Mouse (Mus musculus): ENCODE data around the gene Gm9945.

The Gm9945 gene

DNA sequence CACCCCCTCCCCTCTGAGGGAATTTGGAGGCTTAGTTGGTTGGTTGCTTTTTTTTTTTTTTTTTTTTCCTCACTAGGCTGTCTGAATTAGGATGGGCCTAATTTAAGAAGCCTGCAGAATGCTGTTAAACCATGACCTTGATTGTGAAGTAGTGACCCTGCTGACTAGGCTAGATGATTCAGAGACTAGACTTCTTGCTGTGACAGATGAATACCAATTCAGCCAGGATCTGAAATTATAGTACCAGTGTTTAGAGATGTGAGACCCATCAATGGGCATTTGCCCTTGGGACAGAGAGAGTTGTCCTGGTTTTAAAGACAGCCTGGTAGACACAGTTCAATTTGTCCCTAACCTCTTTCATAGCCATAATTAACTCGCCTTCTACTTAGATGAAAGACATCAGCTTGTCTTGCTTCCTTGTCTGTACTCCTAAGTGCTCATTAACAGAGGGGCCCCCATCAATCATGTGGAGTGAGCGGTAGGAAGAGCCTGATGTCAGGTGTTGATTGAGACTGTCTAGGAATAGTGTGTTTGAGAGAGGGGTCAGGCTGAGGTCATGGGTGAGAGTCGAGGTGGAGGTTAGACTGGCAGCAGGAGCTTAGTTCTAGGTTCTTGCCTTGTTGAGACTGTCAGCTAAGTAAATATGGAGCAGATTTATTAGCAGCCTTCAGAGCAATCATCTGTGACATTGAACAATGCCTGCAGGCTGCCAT lies 13.4 kb downstream of the Gm9945 start:
- no peak for DNase-seq (ENCODE audit: low spot score)

DNA sequence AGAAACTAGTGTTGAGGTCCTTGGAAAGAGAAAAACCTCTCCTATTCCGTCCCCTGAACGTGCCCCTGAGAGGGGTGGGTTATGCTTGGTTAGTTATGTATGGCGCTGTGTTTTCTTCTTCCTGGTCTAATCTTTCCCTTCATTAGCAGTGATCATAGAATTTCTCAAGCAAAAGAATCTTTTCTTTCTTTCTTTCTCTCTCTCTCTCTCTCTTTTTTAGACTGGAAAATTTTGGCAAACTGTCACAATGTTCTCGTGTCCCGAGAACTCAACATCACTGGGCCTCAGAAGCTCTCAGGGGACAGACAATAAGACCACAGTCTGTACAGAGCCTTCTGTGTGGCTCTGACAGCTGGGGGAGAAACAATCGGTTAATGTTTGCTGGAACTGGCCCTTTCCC lies 15.5 kb downstream of the Gm9945 start:
- no peak for DNase-seq (ENCODE audit: low spot score)

DNA sequence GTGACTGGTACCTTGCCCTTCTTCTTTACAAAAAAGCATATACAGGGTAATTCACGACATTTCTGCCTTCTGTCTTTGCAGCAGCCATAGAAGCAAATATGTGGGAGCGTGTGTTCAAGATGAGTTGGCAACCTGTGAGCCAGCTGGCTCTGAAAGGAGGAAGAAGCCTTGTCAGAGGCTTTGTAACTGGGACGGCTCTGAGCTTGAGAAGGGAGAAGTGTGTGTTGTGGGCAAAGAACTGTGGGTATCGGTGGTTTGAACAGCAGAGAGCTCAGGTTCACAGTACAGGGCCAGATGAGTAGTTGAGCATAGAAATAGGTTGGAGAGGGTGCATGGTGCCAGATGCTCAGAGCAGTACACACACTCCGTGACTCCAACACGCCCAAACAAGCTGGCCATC lies 17.0 kb downstream of the Gm9945 start:
- no peak for DNase-seq (ENCODE audit: low spot score)

DNA sequence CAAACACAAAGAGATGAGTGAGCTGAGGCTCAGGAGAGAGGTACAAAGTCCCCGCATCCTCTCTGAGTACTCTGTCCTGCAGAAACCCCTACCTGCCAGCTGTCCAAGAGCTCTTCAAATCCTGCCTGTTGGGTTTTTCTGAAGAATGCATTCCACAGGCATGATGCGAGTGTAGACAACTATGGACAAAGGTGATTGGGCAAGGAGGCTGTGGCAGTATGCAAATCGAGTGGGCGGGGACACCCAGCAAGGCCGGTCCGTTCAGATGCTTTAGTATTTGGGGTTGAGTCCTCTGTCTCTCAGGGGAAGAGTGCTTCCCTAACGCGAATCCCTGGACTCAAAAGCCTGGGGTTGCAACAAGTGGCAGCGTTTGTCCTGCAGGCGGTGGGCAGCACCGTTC lies 20.6 kb downstream of the Gm9945 start:
- no peak for DNase-seq (ENCODE audit: low spot score)

DNA sequence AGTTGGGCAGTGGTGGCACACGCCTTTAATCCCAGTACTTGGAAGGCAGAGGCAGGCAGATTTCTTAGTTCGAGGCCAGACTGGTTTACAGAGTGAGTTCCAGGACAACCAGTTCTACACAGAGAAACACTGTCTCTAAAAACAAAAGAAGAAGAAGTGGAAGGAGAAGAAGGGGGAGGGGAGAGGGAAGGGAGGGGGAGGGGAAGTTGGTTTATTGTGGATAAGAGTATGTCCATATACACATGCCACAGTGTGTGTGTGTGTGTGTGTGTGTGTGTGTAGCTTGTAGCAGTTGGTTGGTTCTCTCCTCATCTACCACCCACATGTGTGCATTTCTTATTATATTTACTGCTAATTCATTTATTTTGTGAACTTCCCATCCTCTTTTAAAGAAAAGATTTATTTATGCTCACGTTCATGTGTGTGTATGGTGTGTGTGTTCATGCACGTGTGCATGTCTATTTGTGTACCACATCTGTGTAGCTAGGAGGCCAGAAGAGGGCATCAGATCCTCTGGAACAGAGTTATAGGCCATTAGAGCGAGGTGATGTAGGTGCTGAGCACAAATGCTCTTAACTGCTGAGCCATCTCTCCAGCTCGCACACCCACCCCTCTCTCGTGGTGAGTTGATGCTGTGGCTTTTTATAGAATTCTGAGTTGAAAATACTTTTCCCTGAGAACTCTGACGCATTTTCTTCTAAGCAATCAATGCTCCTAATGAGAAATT lies 22.2 kb downstream of the Gm9945 start:
- DNase-seq (ENCODE audit: low spot score): no peak

DNA sequence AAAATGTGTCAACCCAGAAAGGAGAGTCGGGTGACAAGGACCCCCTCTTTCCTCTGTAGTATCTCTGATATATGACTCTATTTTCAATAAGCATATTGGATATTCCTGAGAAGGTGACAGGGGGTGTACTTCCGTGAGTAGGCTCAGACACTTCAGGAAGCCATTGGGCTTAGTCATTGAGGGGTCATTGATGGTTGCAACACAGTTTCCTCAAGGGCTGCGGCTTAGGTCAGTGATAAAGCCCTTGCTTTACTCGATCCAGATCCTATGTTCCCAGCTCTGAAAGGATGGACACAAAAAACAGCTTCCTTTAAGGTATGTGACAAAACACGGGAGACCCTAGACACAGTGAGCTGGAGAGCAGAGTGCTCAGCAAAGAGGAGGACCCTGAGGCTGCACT lies 23.8 kb downstream of the Gm9945 start:
- DNase-seq (ENCODE audit: low spot score): no peak

DNA sequence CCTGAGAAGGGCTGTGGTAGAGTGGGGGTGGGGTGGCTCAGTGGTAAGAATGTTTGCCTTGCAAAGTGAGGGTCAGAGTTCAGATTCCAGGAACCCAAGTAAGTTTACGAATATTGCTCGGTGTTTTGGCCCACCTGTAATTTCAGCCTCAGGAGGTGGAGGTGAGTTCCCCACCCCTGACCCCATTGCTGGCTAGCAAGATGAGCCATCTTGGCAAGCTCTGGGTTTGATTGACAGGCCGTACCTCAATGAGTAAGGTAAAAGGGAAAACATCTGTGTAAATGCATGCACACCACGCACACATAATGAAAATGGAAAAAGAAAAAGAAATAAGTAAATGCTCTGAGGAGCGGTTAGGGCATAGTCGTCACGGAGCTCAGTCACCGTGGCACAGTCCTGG lies 24.4 kb downstream of the Gm9945 start:
- no peak for DNase-seq (ENCODE audit: low spot score)

DNA sequence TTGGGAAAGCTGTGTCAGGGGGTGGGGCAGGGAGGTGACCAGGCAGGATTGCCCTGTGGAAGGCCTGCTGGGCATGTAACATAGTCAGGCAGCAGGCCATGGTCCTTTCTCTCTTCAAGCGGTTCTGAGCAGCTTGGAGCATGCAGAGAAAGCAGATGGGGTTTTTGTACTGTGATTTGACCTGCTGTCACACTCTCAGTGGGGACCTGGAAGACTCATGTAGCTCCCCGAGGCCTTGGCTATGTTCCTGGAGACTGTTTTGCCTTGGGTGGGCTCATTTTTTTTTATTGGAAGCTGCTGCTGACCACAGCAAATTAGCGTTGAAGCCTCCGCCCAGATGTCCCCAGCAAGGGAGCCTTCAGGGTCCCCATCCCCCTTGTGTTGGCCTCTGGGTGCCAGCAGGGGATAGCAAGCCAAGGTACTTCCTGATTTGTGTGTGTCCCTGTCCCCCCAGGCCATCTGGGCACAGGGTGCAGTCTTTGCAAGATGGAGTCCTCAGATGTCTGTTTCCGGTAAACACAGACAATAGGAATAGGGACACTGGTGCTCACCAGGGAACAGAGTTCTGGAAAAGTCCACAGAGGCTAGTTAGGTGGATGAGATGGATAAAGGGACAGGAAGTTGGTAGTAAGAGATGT lies 25.2 kb downstream of the Gm9945 start:
- no peak for DNase-seq (ENCODE audit: low spot score)

DNA sequence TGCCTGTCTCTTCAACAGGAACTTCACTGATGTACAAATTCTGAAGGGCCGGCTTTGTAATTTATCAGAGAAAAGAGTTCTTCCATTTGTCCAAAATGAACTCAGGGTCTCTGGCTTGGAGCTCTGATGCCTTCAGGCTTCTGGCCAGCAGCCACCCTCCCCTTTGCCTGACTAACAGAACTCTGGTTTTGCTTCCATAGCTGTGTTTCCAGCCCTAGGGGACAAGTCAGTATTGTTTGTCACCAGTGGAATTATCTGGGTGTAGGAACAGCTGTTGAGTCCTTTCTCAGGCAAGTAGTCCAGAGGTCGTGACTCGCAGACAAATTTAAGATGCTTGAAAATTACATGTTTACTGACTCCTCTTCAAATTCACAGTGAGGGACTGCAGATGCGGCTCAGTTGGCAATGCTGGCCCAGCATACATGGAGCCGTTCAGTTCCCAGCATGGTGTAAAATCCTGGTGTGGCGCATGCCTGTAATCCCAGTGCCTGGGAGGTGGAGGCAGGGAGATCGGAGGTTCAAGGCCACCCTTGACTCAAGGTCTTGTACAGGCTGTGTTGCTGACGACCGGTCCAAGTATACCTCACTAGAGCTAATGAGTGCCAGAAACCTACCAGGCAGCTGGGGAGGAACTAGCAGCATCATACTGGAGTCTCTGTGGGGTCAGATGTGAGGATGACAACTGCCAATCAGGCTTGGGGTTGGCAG lies 27.3 kb downstream of the Gm9945 start:
- DNase-seq (ENCODE audit: low spot score): no peak

DNA sequence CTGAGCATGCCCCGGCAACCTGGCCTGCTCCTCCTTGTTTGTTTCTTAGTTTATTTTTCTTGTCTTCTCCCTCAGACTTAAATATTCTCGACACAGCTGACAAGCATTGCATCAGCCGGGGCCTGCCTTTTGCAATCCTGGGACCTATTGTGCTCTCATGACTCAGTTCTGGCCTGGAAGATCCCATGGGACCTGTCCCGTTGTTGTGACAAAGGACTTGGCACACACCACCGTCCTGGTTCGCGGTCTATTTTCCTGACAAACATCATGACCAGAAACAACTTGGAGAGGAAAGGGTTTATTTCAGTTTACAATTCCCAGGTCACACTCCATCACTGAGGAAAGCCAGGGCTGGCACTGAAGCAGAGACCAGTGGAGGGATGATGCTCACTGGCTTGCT lies 28.2 kb downstream of the Gm9945 start:
- peak; percentile 34 for DNase-seq (ENCODE audit: low spot score)

DNA sequence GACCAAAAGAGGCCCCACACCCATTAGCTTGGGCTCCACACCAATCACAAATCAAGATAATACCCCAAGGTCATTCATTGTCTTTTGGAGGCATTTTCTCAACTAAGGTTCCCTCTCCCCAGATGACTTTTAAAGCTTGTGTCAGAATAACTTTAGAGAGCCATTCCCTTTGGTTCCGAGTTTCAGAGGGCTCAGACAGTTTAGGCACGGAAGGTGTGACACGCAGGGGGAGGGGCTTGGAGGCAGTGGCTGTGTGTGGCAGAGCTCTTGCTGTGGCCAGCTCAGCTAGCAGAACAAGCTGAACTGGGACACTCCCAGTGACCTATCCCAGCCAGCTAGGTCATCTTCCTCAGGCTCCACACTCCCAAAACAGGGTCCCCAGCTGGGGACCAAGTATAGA lies 28.6 kb downstream of the Gm9945 start:
- no peak for DNase-seq (ENCODE audit: low spot score)

DNA sequence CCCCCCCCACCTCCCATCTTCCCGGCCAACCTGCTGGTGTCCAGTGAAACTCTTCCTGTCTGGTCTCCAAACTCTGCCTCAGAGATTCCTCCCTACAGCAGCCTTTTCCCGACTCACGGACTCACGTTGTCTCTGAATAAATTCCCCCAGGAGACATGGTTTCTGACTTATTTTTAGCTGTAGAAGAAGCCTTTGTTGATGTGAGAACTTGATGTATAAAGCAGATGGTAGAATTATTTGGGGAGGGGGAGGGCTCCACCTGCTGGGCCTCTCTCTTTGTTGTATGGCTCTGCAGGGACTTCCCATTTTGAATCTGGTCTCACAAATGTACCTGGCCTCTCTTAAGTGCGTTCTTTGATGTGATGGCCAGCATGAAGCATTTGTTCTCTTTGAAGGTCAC lies 30.4 kb downstream of the Gm9945 start:
- DNase-seq (ENCODE audit: low spot score): no peak

DNA sequence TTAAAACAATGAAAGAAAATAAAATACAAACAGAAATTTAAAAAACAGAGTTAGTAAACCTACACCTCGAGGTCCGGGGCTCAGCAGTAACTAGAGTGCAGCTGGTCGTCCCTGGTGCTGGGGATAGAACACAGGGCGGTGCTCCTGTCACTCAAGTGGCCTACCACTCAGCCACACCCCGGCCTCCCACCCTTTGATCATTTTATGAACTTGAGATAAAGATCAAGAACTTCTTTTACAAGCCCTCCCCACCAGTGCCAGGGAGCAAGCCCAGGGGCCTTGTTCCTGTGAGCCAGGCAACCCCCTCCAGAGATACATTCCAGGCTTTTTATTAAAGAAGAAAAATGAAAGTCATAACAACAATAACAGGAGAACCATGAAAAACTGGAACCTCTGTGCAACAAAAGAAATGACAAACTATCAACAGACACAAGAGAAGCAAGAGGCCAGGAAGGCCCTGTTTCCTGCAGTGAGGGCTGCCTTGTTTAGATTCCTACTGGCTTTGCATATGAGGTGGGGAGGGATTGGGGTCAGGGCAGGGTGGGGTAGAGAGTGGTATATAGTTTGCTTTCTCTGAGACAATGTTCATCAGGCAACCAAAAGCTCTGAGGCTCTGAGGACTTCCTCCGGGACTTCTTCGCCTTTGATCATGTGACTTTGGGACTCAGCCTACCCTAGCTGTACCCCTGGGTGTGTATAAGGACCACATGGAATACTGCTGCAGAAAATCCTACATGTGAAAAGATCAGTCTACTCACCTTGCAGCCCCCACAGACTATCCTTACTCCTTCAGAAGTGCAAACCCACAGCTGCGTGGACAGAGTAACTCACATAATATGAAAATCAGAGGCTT lies 37.0 kb downstream of the Gm9945 start:
- DNase-seq (ENCODE audit: low spot score): no peak

DNA sequence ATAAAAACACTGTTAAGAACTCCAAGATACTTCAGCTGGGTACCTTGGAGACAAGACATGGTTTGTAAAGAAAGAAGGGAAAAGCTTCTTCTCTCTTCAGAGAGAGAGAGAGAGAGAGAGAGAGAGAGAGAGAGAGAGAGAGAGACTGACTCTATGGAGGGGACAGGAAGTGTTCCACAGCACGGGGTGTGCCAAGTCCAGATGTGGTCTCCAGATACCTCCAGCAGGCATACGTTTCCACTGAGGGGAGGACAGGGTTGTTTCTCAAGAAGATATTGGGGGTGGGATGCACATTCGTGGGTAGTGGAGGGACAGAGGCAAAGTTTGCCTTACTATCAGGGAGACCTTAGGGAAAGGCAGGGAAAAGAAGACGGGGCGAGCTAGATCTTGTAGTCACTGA lies 38.8 kb downstream of the Gm9945 start:
- no peak for DNase-seq (ENCODE audit: low spot score)

DNA sequence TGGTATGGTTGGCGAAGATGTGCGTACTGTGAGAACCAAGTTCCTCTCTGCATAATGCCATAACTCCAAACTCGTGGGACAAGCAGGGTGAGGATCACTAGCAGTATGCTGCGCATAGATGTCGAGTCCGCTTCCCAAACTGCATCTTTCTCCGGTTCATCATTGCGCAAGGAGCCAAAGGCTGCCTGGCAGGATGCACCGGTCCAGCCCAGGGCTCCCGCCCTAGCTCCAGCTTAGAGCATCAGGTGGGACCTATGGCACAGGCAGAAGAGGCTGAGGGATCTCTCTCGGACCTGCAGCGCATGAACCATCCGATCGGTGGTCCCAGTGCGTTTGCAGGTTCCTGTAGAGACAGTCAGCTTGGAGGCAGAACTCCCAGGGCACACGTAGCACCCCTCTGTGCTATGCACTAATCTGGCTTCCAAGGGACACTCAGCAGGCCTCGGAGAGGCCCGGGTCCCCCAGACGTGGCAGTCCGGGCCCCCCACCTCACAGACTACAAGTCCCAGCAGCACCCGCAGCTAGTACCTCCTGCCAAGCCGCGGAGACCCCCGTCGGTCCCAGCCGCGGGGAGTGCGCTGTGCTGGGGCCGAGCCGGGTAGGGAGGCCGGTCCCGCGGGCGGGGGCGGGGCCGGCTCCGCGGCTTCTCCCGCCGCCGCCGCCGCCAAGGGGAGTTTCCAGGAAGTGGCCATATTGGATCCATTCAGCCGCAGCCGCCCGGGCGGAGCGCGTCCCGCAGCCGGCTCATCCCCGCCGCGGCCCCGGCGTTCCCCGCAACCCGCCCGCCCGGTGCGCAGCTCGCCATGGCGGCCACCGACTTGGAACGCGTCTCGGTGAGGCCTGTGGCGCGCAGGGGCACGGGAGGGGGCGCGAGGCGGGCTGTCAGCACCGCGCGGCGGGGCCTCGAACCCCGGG lies 39.5 kb downstream of the Gm9945 start, which contains the start of gene Sept8:
Gene Sept8, plus strand, starts transcription at position 51 of the 915 bp plus-strand sequence.
- peak; percentile 69 for DNase-seq (ENCODE audit: low spot score)

DNA sequence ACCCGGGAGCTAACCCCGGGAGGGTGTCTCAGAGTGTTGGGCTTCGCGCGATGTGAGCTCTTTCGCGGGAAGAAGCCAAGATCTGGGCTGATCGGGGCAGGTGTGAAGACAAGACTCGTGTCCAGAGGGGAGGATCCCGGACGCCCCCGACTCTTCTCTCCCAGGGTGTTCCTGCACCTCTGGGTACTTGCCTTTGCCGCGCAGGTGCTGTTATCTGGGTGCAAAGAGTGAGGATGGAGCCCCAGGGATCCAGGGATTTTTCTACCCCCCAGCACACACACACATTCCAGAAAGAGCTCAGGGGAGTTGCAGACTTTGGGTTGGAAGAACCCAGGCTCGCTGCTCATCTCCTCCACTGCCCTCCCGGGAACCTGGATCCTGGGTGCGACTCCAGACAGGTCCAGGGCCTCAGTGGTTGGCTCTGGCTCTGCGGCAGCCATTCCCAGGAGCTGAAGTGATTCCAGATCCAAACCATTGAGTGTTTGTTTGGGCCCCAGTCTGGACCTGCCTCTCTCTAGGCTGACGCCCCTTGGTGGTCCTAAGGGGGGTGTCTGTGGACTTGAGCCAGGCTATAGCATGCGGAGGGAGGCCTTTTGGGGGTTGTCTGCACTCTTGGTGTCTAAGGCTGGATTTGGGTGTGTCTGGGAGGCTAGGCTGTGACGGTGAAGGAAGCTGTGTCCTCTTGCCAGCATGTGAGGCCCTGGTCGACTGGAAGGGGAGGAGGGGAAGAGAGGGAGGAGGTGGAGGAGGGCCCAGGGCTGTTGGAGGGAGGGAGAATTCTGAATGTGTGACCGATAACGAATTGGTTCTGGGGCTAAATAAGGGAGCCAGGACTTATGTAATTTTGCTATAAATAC lies 40.4 kb downstream of the Gm9945 start:
- peak; percentile 41 for DNase-seq (ENCODE audit: low spot score)

DNA sequence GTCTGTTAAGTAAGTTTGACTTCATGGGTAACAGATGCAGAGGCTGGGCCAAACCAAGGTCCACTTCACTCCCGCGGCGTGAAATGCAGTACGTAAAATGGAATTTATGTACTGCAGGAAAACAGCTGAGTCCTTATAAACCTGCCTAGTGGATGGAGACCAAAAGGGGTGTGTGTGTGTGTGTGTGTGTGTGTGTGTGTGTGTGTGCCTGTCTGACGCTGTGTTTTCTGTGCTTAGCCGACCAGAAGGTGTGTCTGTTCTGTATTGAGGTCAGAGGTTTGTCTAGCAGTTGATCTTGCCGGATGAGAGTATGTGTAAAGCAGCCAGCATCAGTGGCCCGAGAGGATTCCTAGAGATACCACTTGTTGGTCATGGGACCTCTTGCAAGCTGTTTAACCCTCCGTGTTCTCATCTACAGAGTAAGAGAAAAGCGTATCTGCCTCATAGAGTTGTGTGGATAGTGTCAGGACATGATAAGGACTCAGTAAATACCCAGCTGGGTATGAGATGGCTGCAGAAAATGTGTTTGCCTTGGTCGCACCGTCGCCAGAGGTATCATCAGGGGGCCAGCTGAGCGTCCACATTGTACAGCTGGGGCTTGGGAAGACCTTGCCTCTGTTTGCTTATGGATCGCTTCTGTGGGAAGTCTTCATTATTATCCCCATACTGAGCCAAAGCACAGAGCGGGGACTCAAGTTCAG lies 41.3 kb downstream of the Gm9945 start:
- DNase-seq (ENCODE audit: low spot score): no peak

DNA sequence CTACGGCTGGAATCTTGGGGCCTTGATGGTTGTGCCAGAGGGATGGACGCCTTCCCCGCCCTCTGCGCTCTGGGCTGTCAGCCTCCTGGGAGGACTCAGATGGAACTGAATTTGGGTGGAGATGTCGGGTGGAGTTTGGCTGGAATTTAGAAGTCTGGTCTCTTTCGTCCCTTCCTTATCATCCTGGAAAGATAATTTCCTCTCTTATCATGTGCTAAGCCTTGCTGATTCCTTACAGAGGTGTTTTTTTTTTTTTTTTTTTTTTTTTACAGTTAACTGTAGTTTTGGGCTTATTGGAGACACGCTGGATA lies 41.8 kb downstream of the Gm9945 start:
- DNase-seq (ENCODE audit: low spot score): peak; percentile 39

DNA sequence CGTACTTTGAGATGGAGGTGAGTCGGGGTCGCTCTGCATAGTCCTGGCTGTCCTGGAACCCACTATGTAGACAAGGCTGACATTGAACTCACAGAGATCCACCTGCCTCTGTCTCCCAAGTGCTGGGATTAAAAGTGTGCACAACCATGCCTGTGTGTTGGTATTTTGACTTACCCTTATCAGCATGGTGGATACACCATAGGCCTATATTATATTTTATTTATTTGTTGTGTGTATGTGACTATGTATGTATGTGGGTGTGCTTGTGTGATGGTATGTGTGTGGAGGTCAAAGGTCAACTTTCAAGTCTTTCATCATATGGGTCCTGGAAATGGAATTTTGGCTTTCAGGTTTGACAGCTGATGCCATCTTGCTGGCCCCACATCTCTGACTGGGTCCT lies 42.4 kb downstream of the Gm9945 start:
- no peak for DNase-seq (ENCODE audit: low spot score)
